8 mouse cellular contexts compared by ENCODE assay signal in the genomic region with DNA sequence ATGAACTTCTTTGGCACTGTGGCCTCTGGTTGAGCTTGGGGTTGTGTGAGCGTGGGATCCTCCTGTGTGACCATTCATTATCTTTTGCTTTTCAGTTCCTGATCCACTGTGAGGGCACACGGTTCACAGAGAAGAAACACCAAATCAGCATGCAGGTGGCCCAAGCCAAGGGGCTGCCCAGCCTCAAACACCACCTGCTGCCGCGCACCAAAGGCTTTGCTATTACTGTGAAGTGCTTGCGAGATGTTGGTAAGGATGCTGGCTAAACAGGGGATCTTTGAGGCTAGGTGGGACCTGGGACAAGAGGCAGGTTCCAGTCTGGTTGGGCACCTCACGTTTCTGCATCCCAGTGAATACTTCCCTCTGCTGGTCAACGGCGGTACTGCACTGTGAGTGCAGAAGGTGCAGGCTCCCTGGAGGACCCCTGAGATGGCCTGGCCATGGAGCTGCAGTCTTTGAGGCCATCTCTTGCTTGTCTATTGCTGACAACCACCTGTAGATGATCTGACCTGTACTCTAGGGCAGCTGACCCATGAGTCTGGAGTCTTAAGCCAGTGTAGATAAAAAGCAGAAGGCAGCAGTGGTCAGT.
DNase-seq lines count a peak whose midpoint lies in the region; ATAC-seq and TF ChIP-seq lines count a peak whose summit lies in the region.

No protein-coding gene starts in this region.

- peaks cover 14% of the 10 kb centered on the region for H3K4me1 ChIP-seq in midbrain, embryonic 10.5 days
- H3K4me1 ChIP-seq in midbrain, embryonic 15.5 days = peaks cover 28% of the 10 kb centered on the region
- peaks cover 25% of the 10 kb centered on the region for H3K4me1 ChIP-seq in limb, embryonic 10.5 days
- H3K4me1 ChIP-seq in midbrain, embryonic 16.5 days (ENCODE audit: control insufficient read depth, insufficient read depth, low read length) = peaks cover 9% of the 10 kb centered on the region; the same call in 1 of the 2 replicates

- H3K27me3 ChIP-seq in midbrain, embryonic 10.5 days (ENCODE audit: low read depth, poor library complexity, severe bottlenecking) = no peaks in the 10 kb centered on the region
- no peaks in the 10 kb centered on the region for H3K27me3 ChIP-seq in midbrain, embryonic 15.5 days (replicated peaks)
- no peaks in the 10 kb centered on the region for H3K27me3 ChIP-seq in limb, embryonic 10.5 days (ENCODE audit: low read depth, poor library complexity, severe bottlenecking)
- H3K27me3 ChIP-seq in midbrain, embryonic 16.5 days (ENCODE audit: control insufficient read depth, insufficient read depth, low read depth, low read length) = no peaks in the 10 kb centered on the region

- no peaks in the 10 kb centered on the region for H3K9me3 ChIP-seq in midbrain, embryonic 10.5 days (replicated peaks)
- no peaks in the 10 kb centered on the region for H3K9me3 ChIP-seq in midbrain, embryonic 15.5 days
- H3K9me3 ChIP-seq in limb, embryonic 10.5 days (replicated peaks) = no peaks in the 10 kb centered on the region
- no peaks in the 10 kb centered on the region for H3K9me3 ChIP-seq in midbrain, embryonic 16.5 days (replicated peaks; ENCODE audit: control insufficient read depth, low read length, poor library complexity, severe bottlenecking)

- H3K9ac ChIP-seq in midbrain, embryonic 15.5 days = no peak overlapping the region
- H3K9ac ChIP-seq in midbrain, embryonic 16.5 days (ENCODE audit: low read depth, low read length) = no peak overlapping the region

- intact Hi-C loops in gastrocnemius, adult 2 months (cut with DNase I) = loop anchor here (1.0 kb wide), 1 partner anchor 171 kb away; no protein-coding TSS in a partner anchor

- 42% methylated on average over 8 of the region's 8 CpGs for WGBS in midbrain, embryonic 10.5 days
- WGBS in midbrain, embryonic 15.5 days = 33% methylated on average over 8 of the region's 8 CpGs
- 38% methylated on average over 8 of the region's 8 CpGs for WGBS in limb, embryonic 10.5 days
- WGBS in midbrain, embryonic 16.5 days = 34% methylated on average over 8 of the region's 8 CpGs

- no peak overlapping the region for H3K4me2 ChIP-seq in midbrain, embryonic 15.5 days
- H3K4me2 ChIP-seq in midbrain, embryonic 16.5 days (ENCODE audit: low read length) = no peak overlapping the region

- peak; percentile 100; the same call in 1 of the 2 replicates for TF ChIP-seq CTCF in gastrocnemius, adult 2 months (IDR thresholded peaks at IDR 0.05)

- H3K4me3 ChIP-seq in midbrain, embryonic 10.5 days = no peak overlapping the region
- H3K4me3 ChIP-seq in midbrain, embryonic 15.5 days = no peak overlapping the region
- no peak overlapping the region for H3K4me3 ChIP-seq in gastrocnemius, adult 2 months
- H3K4me3 ChIP-seq in limb, embryonic 10.5 days = no peak overlapping the region
- H3K4me3 ChIP-seq in midbrain, embryonic 16.5 days (ENCODE audit: low read depth, low read length) = no peak overlapping the region

- no peak for ATAC-seq in midbrain, embryonic 15.5 days (replicated peaks)
- 0 out of 2 replicates have a peak, but pooled peaks have one; percentile 4 for ATAC-seq in midbrain, embryonic 16.5 days

- DNase-seq in midbrain, embryonic 10.5 days (ENCODE audit: low spot score) = peak; percentile 83
- DNase-seq in cerebellum, postnatal 36 days = peak; percentile 89 to 94
- DNase-seq in gastrocnemius, adult 2 months = peak; percentile 89
- peak; percentile 87 for DNase-seq in kidney, adult 18-20 months
- peak; percentile 94 for DNase-seq in limb, embryonic 10.5 days (ENCODE audit: low spot score)
- DNase-seq in spleen, postnatal 10 days (ENCODE audit: low spot score in 2 of 2) = peak; percentile 95 to 97

- peaks cover 57% of the 10 kb centered on the region for H3K36me3 ChIP-seq in midbrain, embryonic 10.5 days
- peaks cover 15% of the 10 kb centered on the region; the same call in 1 of the 2 replicates for H3K36me3 ChIP-seq in midbrain, embryonic 15.5 days (replicated peaks)
- peaks cover 62% of the 10 kb centered on the region for H3K36me3 ChIP-seq in limb, embryonic 10.5 days
- H3K36me3 ChIP-seq in midbrain, embryonic 16.5 days (ENCODE audit: control insufficient read depth, insufficient read depth, low read length) = peaks cover 12% of the 10 kb centered on the region; the same call in 1 of the 2 replicates

- H3K27ac ChIP-seq in midbrain, embryonic 10.5 days (replicated peaks) = no peak overlapping the region
- H3K27ac ChIP-seq in midbrain, embryonic 15.5 days = no peak overlapping the region
- no peak overlapping the region for H3K27ac ChIP-seq in gastrocnemius, adult 2 months
- H3K27ac ChIP-seq in limb, embryonic 10.5 days = no peak overlapping the region
- H3K27ac ChIP-seq in midbrain, embryonic 16.5 days (ENCODE audit: low read length) = no peak overlapping the region
